Mouse (Mus musculus) megakaryocyte, embryonic 14.5 days (primary cell): ENCODE results near the gene Smc4. TPM values are rescaled to one million over a fixed set of nuclear protein-coding genes. Genes with fewer than 3 reads are reported as not detected.
A peak's percentile ranks its signal among the peaks of the same experiment; 100 is the strongest.

Source experiments
- H3K27me3 ChIP-seq: replicated peaks from 2 replicates; pipeline ENCODE3; 2012; ENCODE audit warnings: inconsistent platforms
- H3K36me3 ChIP-seq: replicated peaks from 2 replicates; pipeline ENCODE3; 2012; ENCODE audit warnings: low read length, inconsistent platforms, mixed read lengths
- H3K4me1 ChIP-seq: 2 replicates; pipeline ENCODE4 v1.6.1; 2012; ENCODE audit warnings: inconsistent platforms
- H3K4me3 ChIP-seq: replicated peaks from 2 replicates; pipeline ENCODE3; 2012; ENCODE audit warnings: moderate library complexity, mild to moderate bottlenecking, inconsistent platforms
- H3K9me3 ChIP-seq: 2 replicates; pipeline ENCODE4 v1.6.1; 2012; ENCODE audit warnings: inconsistent platforms
- FLI1 ChIP-seq: IDR thresholded peaks from 2 replicates; pipeline ENCODE4 v1.6.1; 2012; ENCODE audit warnings: low read length, inconsistent platforms, mixed read lengths
- GATA1 ChIP-seq: IDR thresholded peaks from 3 replicates; pipeline ENCODE4 v1.6.1; 2012; ENCODE audit warnings: mixed read lengths, low read length, inconsistent platforms, borderline replicate concordance
- polyA plus RNA-seq: library from polyadenylated mRNA; stranded (reverse); fragments of >175 nt; gene quantifications from 2 replicates; pipeline ENCODE4 v1.2.3, GENCODE M21; 2012; ENCODE audit warnings: low replicate concordance; ENCODE audit not compliant: insufficient read depth

Smc4 gene
- polyA plus RNA-seq, 1 experiment: 28.7 TPM

DNA sequence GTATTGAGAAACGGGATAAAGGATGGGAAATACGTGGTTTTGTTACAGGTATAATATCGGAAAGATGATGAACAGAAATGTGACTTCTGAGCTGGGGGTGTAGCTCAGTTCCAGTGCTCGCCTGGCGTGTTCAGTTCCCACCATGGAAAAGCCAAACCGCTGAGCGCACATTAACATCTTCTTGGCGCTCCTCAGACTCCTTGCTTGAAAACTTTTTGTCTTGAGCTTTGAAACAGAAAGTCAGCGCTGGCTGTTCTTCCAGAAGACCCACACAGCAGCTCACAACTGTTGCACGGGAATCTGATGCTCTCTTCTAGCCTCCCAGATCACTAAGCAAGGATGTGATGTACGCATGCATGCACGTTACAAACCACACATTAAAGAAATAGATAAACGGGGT is 41.2 kb downstream of the Smc4 start:
- peak overlapping the region; percentile 92 for H3K4me3 ChIP-seq
- H3K27me3 ChIP-seq: peaks cover 38% of the 10 kb centered on the region
- H3K36me3 ChIP-seq: peaks cover 5% of the 10 kb centered on the region
- no peaks in the 10 kb centered on the region for H3K9me3 ChIP-seq
- peaks cover 42% of the 10 kb centered on the region for H3K4me1 ChIP-seq
- TF ChIP-seq GATA1 (no peak), FLI1 (no peak)

DNA sequence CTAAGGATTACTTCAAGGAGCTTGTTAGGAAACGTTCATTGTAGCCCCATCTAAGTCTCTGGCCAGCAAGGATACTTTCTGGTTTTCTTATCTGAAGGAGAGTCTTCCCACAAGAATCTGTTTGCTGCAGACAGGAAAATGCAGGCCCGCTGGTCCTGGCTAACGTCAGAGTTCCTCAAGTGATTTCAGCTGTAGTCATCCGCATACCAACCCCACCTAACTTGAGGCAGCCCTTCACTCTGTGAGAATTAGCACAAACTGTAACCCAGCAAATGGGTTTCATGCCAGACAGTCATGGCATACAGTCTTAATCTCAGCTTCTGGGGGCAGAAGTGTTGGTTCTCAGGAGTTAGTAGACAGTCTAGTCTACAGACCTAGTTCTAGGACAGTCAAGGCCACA is 42.0 kb downstream of the Smc4 start:
- no peak overlapping the region for H3K4me3 ChIP-seq
- no peak for TF ChIP-seq FLI1
- no peak for TF ChIP-seq GATA1

DNA sequence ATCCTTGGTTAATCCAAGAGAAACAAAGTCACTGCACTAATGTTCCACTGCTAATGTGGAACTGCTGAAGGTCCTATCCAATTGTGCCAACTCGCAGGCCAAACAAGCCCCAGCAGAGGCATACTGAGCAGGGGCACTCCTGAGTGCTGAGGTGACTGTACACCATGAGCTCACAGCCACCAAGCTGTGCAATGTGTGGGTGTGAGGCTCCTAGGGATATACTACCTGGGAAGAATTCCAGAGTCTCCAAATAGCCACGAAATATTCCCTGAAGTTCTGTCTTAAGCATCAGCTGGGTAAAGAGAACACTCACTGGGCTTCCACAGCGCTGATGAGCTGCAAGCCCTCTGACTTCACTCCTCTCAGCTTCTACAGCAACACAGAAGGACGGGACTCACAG is 43.1 kb downstream of the Smc4 start:
- peaks cover 45% of the 10 kb centered on the region for H3K27me3 ChIP-seq
- TF ChIP-seq GATA1 (no peak), FLI1 (no peak)
- H3K36me3 ChIP-seq: no peaks in the 10 kb centered on the region
- no peak overlapping the region for H3K4me3 ChIP-seq
- H3K9me3 ChIP-seq: peaks cover 3% of the 10 kb centered on the region; the same call in 1 of the 2 replicates
- H3K4me1 ChIP-seq: peaks cover 31% of the 10 kb centered on the region

More for the DNA sequence above, 42.0 kb downstream of the Smc4 start:
- Histone ChIP-seq H3K27me3 (peaks cover 42% of the 10 kb centered on the region), H3K9me3 (peaks cover 3% of the 10 kb centered on the region; the same call in 1 of the 2 replicates), H3K4me1 (peaks cover 36% of the 10 kb centered on the region), H3K36me3 (peaks cover under 1% of the 10 kb centered on the region)

DNA sequence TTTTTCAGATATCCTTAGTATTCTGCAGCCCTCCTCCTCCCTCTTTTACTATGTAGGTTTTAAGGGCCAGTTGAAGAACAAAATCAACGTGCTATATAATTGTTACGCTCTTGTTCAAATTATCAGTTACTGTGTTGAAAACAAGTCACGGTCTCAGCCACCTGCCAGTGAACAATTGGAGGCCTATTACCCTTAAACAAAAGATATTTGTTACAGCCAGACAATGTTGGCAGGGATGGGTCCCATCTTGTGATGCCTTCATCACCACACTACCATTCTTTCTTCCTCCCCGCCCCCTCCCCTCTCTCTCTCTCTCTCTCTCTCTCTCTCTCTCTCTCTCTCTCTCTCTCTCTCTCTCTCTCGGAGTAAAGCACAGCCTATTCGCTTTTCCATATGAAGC is 44.5 kb downstream of the Smc4 start:
- peaks cover 45% of the 10 kb centered on the region for H3K27me3 ChIP-seq
- no peak for TF ChIP-seq FLI1
- no peak for TF ChIP-seq GATA1
- peaks cover 20% of the 10 kb centered on the region for H3K4me1 ChIP-seq
- H3K9me3 ChIP-seq: peaks cover 3% of the 10 kb centered on the region; the same call in 1 of the 2 replicates
- no peak overlapping the region for H3K4me3 ChIP-seq
- H3K36me3 ChIP-seq: no peaks in the 10 kb centered on the region

DNA sequence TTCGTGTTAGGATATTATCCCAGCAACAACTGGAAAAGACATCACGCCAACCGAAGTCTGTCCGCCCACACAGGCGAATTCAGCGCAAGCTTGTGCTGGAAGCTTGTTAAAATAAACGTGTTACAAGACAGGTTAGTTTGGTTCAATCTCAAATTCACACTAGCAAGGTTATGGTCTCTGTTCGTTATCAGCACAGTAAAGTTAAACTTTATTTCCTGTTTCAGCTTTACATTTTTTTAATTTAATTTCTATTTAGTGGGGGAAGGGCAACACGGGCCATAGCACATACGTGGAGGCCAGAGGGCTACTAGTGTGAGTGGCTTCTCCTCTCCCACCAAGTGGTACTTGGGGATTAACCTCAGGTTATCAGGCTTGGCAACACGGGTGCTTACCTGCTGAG is 47.4 kb downstream of the Smc4 start:
- Histone ChIP-seq H3K4me1 (no peaks in the 10 kb centered on the region), H3K36me3 (no peaks in the 10 kb centered on the region), H3K27me3 (peaks cover 49% of the 10 kb centered on the region), H3K9me3 (peaks cover 3% of the 10 kb centered on the region; the same call in 1 of the 2 replicates), H3K4me3 (no peak overlapping the region)
- no peak for TF ChIP-seq FLI1
- no peak for TF ChIP-seq GATA1

DNA sequence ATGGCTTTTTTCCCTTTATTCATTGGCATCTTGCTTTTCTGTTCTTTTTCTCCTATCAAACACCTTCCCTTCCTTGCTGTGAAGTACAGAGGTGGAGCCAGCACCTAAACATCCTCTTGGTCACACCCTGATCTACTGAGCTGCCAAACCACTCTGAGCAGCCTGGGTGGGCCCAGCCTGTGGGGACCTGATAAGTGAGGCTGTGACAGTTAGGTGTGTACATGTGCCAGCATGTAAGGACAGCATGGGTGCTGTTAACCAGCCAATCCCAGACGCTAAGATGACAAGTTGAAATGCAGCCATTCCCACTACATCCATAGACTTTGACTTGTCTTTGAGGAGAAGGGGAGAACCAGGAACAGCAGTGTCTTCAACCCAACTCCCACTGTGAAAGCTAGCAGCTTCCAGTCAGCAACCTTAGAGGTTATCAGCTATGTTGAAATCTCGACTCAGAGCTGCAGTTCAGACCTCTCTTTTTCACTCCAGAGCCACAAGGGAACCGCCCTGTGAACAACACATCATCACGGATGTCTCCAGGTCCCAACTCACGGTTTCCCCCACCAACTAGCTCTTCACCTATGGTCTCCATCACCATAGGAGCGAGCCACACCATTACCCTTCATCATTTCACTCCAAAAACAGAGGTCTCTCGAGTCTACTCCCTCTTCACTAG is 50.4 kb downstream of the Smc4 start:
- Histone ChIP-seq H3K36me3 (no peaks in the 10 kb centered on the region), H3K4me3 (no peak overlapping the region), H3K4me1 (no peaks in the 10 kb centered on the region), H3K27me3 (peaks cover 22% of the 10 kb centered on the region), H3K9me3 (peaks cover 3% of the 10 kb centered on the region; the same call in 1 of the 2 replicates)
- TF ChIP-seq FLI1 (no peak), GATA1 (no peak)

DNA sequence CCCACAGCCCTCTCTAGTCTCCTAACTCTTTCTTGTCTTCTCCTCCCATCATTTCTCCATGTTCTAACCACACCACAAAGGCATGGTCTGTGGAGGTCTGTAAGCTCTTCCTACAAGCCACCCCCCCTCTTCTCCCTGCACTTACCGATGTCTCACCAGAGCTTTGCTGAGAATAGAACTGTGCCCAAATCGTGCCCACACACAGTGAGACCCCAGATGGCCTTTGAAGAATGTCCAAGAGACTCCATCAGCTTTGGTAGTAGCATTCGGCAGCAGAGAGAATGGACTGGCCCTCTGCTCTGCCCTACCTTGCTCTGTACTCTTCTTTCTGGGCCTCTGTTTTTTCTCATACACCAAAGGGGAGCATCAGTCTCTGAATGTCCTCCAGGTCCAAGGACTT is 51.3 kb downstream of the Smc4 start:
- Histone ChIP-seq H3K9me3 (peaks cover 3% of the 10 kb centered on the region; the same call in 1 of the 2 replicates), H3K4me1 (peaks cover 3% of the 10 kb centered on the region; the same call in 1 of the 2 replicates), H3K4me3 (no peak overlapping the region), H3K36me3 (no peaks in the 10 kb centered on the region), H3K27me3 (peaks cover 21% of the 10 kb centered on the region)
- no peak for TF ChIP-seq FLI1
- TF ChIP-seq GATA1: no peak

DNA sequence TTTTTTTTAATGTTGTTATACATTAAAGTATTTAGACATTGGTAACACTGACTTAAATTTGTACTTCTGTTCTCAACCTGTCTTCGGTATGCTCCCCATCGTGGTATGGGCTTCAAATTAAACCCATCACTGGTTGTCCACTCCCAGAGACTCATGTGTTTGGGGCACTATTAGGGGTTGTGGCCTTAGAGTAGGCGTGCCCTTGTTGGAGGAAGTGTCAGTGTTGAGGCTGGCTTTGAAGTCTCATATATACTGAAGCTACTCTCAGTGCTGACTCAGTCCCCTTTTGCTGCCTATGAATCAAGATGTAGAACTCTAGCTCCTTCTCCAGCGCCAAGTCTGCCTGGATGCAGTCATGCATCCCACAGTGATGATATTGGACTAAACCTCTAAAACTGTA is 56.1 kb downstream of the Smc4 start:
- Histone ChIP-seq H3K36me3 (peaks cover 14% of the 10 kb centered on the region), H3K9me3 (no peaks in the 10 kb centered on the region), H3K4me1 (peaks cover 3% of the 10 kb centered on the region; the same call in 1 of the 2 replicates), H3K27me3 (peaks cover 4% of the 10 kb centered on the region), H3K4me3 (no peak overlapping the region)
- TF ChIP-seq FLI1 (no peak), GATA1 (no peak)

DNA sequence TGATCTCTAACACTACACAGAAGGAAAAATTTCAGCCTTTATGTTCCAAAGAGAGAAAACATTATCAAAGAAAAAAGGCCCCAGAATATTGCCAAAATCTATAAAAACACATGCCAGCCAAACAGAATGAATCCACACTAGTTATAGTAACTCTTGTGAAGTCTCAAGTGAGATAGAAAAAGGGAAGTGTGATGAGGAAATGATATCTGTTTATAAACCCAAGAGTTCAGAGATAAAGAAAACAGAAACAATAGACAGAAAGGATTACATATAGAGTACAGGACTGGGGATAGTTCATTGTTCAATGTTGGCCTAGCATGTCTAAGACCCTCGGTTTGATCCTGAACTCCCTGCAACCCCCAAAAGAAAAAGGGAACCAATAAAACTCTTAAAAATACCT is 58.2 kb downstream of the Smc4 start:
- H3K4me1 ChIP-seq: peaks cover 3% of the 10 kb centered on the region; the same call in 1 of the 2 replicates

DNA sequence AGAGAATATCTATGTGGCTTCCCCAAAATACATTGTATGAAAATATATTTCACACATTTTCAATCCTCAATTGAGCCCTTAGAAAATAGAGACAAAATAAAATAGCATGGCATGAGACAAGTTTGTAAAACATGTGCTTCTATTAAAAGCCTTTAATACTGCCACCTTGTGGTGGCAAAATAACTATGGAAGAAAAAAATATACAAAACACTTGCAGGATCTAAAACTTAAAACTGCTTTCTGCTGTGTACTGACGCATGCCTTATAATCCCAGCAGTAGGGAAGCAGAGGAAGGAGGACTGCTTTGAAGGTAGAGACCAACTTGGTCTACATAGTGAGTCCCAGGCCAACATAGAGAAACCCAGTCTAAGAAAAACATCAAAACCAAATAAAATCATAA is 59.5 kb downstream of the Smc4 start:
- Histone ChIP-seq H3K36me3 (peaks cover 36% of the 10 kb centered on the region), H3K4me1 (peaks cover 3% of the 10 kb centered on the region; the same call in 1 of the 2 replicates), H3K27me3 (no peaks in the 10 kb centered on the region), H3K9me3 (no peaks in the 10 kb centered on the region), H3K4me3 (no peak overlapping the region)
- TF ChIP-seq GATA1 (no peak), FLI1 (no peak)

More for the DNA sequence above, 58.2 kb downstream of the Smc4 start:
- Histone ChIP-seq H3K27me3 (no peaks in the 10 kb centered on the region), H3K36me3 (peaks cover 24% of the 10 kb centered on the region), H3K9me3 (no peaks in the 10 kb centered on the region), H3K4me3 (no peak overlapping the region)
- TF ChIP-seq FLI1 (no peak), GATA1 (no peak)

Other genes starting within 250 kb of the Smc4 start
- 0.03 TPM in 1 of 2 replicates, not detected in the other for gene 1110032F04Rik, start 135.2 kb upstream of the Smc4 start, polyA plus RNA-seq
- gene Ift80, start 168 bp upstream of the Smc4 start, polyA plus RNA-seq: 0.10 TPM in 1 of 2 replicates, not detected in the other
- 0.35 TPM in 1 of 2 replicates, not detected in the other for gene Trim59, start 40.0 kb downstream of the Smc4 start, polyA plus RNA-seq
- 4.2 and 5.1 TPM in 2 replicates for gene Kpna4, start 122.4 kb downstream of the Smc4 start, polyA plus RNA-seq
- gene Arl14, start 217.7 kb downstream of the Smc4 start, polyA plus RNA-seq: not detected in 2 replicates